14 mouse cellular contexts compared by ENCODE assay signal in genomic region chr8:125639631-125640030, GRCm38 (mm10).
"Had no signal": no experiment of that assay in that cellular context is flagged by ENCODE, and none has a peak within 500 bp of the region (broad histone marks: within the 10 kb centered on the region; RNA-seq: fewer than 3 reads in every experiment).

No protein-coding gene starts in this region.

- H3K27ac ChIP-seq: liver, embryonic 14.5 days; midbrain, embryonic 10.5 days; midbrain, embryonic 13.5 days; neural tube, embryonic 12.5 days; stomach, embryonic 15.5 days had no signal

- H3K4me2 ChIP-seq: lung, embryonic 14.5 days; midbrain, embryonic 13.5 days; neural tube, embryonic 12.5 days; stomach, embryonic 15.5 days had no signal

- DNase-seq: lung, adult 18-20 months; lung, embryonic 14.5 days; lung, postnatal 10 days; lung, postnatal 4 days; right cerebral cortex, postnatal 14 days; thymus, adult 18-20 months; thymus, postnatal 14 days; thymus, postnatal 36 days had no signal

- H3K27me3 ChIP-seq: midbrain, embryonic 13.5 days; neural tube, embryonic 12.5 days; stomach, embryonic 15.5 days had no signal

- ATAC-seq: midbrain, embryonic 13.5 days; midbrain, embryonic 16.5 days had no signal

- H3K9me3 ChIP-seq: midbrain, embryonic 13.5 days; neural tube, embryonic 12.5 days; stomach, embryonic 15.5 days had no signal

- H3K9ac ChIP-seq: liver, embryonic 14.5 days; lung, embryonic 14.5 days; midbrain, embryonic 13.5 days; neural tube, embryonic 12.5 days; stomach, embryonic 15.5 days had no signal

- H3K4me3 ChIP-seq: midbrain, embryonic 10.5 days; midbrain, embryonic 13.5 days; neural tube, embryonic 12.5 days; stomach, embryonic 15.5 days had no signal

- H3K4me1 ChIP-seq: midbrain, embryonic 10.5 days; neural tube, embryonic 12.5 days; stomach, embryonic 15.5 days had no signal

- H3K36me3 ChIP-seq: midbrain, embryonic 10.5 days; midbrain, embryonic 13.5 days; neural tube, embryonic 12.5 days; stomach, embryonic 15.5 days had no signal
